Mouse (Mus musculus): ENCODE results near the gene Cd72. TPM values are rescaled to one million over a fixed set of nuclear protein-coding genes. Genes with fewer than 3 reads are reported as not detected.
"Not testable (repeated sequence)": the region's sequence is repeated elsewhere in the genome, so short reads cannot be mapped to it uniquely, and the experiment has no call there.

The Cd72 gene
- polyA plus RNA-seq, 1 experiment = 12.6 TPM

GRCm38 (mm10) chr4:43489611-43490010 is 35.2 kb upstream of the Cd72 start:
- H3K36me3 ChIP-seq (ENCODE audit: control insufficient read depth, insufficient read depth, low read length) = no peaks in the 10 kb centered on the region
- H3K27ac ChIP-seq (ENCODE audit: insufficient read depth, low read depth, low read length) = no peak overlapping the region
- H3K4me3 ChIP-seq (ENCODE audit: insufficient read depth, low read depth, low read length) = no peak overlapping the region
- 98% methylated on average over 3 of the region's 3 CpGs for WGBS
- DNase-seq = no peak
- H3K27me3 ChIP-seq (replicated peaks; ENCODE audit: control insufficient read depth, insufficient read depth, low read length) = no peaks in the 10 kb centered on the region
- TF ChIP-seq POLR2A (IDR thresholded peaks at IDR 0.05; ENCODE audit: low read depth, low read length) = no peak
- no peak for TF ChIP-seq CTCF (conservative IDR thresholded peaks at IDR 0.05; ENCODE audit: insufficient read depth, insufficient read length, low read depth, low read length)
- no peaks in the 10 kb centered on the region; the same call in 1 of the 2 replicates for H3K4me1 ChIP-seq (ENCODE audit: control insufficient read depth, insufficient read depth, low read length)

- H3K36me3 ChIP-seq (ENCODE audit: control insufficient read depth, insufficient read depth, low read length); H3K4me3 ChIP-seq (ENCODE audit: insufficient read depth, low read depth, low read length); H3K27ac ChIP-seq (ENCODE audit: insufficient read depth, low read depth, low read length); H3K27me3 ChIP-seq (replicated peaks; ENCODE audit: control insufficient read depth, insufficient read depth, low read length); H3K4me1 ChIP-seq (ENCODE audit: control insufficient read depth, insufficient read depth, low read length); DNase-seq: not testable (repeated sequence)
- TF ChIP-seq CTCF (conservative IDR thresholded peaks at IDR 0.05; ENCODE audit: insufficient read depth, insufficient read length, low read depth, low read length) = 0 out of 2 replicates have a peak, but pooled peaks have one; percentile 3
- WGBS = 92% methylated on average over 5 of the region's 5 CpGs
These were observed 31.2 kb upstream of the Cd72 start for GRCm38 (mm10) chr4:43485666-43486065.

- Histone ChIP-seq H3K36me3 (ENCODE audit: control insufficient read depth, insufficient read depth, low read length) (no peaks in the 10 kb centered on the region), H3K4me1 (ENCODE audit: control insufficient read depth, insufficient read depth, low read length) (no peaks in the 10 kb centered on the region), H3K27me3 (replicated peaks; ENCODE audit: control insufficient read depth, insufficient read depth, low read length) (no peaks in the 10 kb centered on the region), H3K4me3 (ENCODE audit: insufficient read depth, low read depth, low read length) (no peak within 1 kb of the TSS), H3K27ac (ENCODE audit: insufficient read depth, low read depth, low read length) (no peak within 1 kb of the TSS)
- WGBS = 75% methylated on average over 12 of the region's 12 CpGs
- DNase-seq = no peak
- TF ChIP-seq POLR2A (IDR thresholded peaks at IDR 0.05; ENCODE audit: low read depth, low read length) (no peak), CTCF (conservative IDR thresholded peaks at IDR 0.05; ENCODE audit: insufficient read depth, insufficient read length, low read depth, low read length) (no peak)
These were observed 29.2 kb upstream of the Cd72 start, which contains the start of gene Sit1 for GRCm38 (mm10) chr4:43483535-43484091. Gene Sit1, minus strand, starts transcription at chr4:43483734.

GRCm38 (mm10) chr4:43482591-43482990 is 28.2 kb upstream of the Cd72 start:
- Histone ChIP-seq H3K4me1 (ENCODE audit: control insufficient read depth, insufficient read depth, low read length) (no peaks in the 10 kb centered on the region), H3K27ac (ENCODE audit: insufficient read depth, low read depth, low read length) (no peak overlapping the region), H3K36me3 (ENCODE audit: control insufficient read depth, insufficient read depth, low read length) (no peaks in the 10 kb centered on the region), H3K4me3 (ENCODE audit: insufficient read depth, low read depth, low read length) (no peak overlapping the region), H3K27me3 (replicated peaks; ENCODE audit: control insufficient read depth, insufficient read depth, low read length) (no peaks in the 10 kb centered on the region)
- no peak for TF ChIP-seq CTCF (conservative IDR thresholded peaks at IDR 0.05; ENCODE audit: insufficient read depth, insufficient read length, low read depth, low read length)
- no peak for TF ChIP-seq POLR2A (IDR thresholded peaks at IDR 0.05; ENCODE audit: low read depth, low read length)
- WGBS = 71% methylated on average over 10 of the region's 10 CpGs
- DNase-seq = no peak

- H3K36me3 ChIP-seq (ENCODE audit: control insufficient read depth, insufficient read depth, low read length) = no peaks in the 10 kb centered on the region
- 76% methylated on average over 7 of the region's 7 CpGs for WGBS
- no peak overlapping the region for H3K4me3 ChIP-seq (ENCODE audit: insufficient read depth, low read depth, low read length)
- DNase-seq = no peak
- H3K4me1 ChIP-seq (ENCODE audit: control insufficient read depth, insufficient read depth, low read length) = no peaks in the 10 kb centered on the region
- no peaks in the 10 kb centered on the region for H3K27me3 ChIP-seq (replicated peaks; ENCODE audit: control insufficient read depth, insufficient read depth, low read length)
- no peak overlapping the region for H3K27ac ChIP-seq (ENCODE audit: insufficient read depth, low read depth, low read length)
- TF ChIP-seq POLR2A (IDR thresholded peaks at IDR 0.05; ENCODE audit: low read depth, low read length) (no peak), CTCF (conservative IDR thresholded peaks at IDR 0.05; ENCODE audit: insufficient read depth, insufficient read length, low read depth, low read length) (no peak)
These were observed 27.5 kb upstream of the Cd72 start for GRCm38 (mm10) chr4:43481894-43482456.

GRCm38 (mm10) chr4:43480985-43481384 is 26.6 kb upstream of the Cd72 start:
- 78% methylated on average over 5 of the region's 5 CpGs for WGBS
- Histone ChIP-seq H3K36me3 (ENCODE audit: control insufficient read depth, insufficient read depth, low read length) (no peaks in the 10 kb centered on the region), H3K27me3 (replicated peaks; ENCODE audit: control insufficient read depth, insufficient read depth, low read length) (no peaks in the 10 kb centered on the region), H3K4me1 (ENCODE audit: control insufficient read depth, insufficient read depth, low read length) (no peaks in the 10 kb centered on the region), H3K4me3 (ENCODE audit: insufficient read depth, low read depth, low read length) (no peak overlapping the region), H3K27ac (ENCODE audit: insufficient read depth, low read depth, low read length) (no peak overlapping the region)
- DNase-seq = peak; percentile 42
- no peak for TF ChIP-seq CTCF (conservative IDR thresholded peaks at IDR 0.05; ENCODE audit: insufficient read depth, insufficient read length, low read depth, low read length)
- TF ChIP-seq POLR2A (IDR thresholded peaks at IDR 0.05; ENCODE audit: low read depth, low read length) = no peak

- TF ChIP-seq CTCF (conservative IDR thresholded peaks at IDR 0.05; ENCODE audit: insufficient read depth, insufficient read length, low read depth, low read length) = peak; percentile 34; the same call in 1 of the 2 replicates
- no peak for TF ChIP-seq POLR2A (IDR thresholded peaks at IDR 0.05; ENCODE audit: low read depth, low read length)
- DNase-seq = peak; percentile 61
- no peaks in the 10 kb centered on the region for H3K36me3 ChIP-seq (ENCODE audit: control insufficient read depth, insufficient read depth, low read length)
- no peak overlapping the region for H3K27ac ChIP-seq (ENCODE audit: insufficient read depth, low read depth, low read length)
- H3K4me1 ChIP-seq (ENCODE audit: control insufficient read depth, insufficient read depth, low read length) = no peaks in the 10 kb centered on the region
- 54% methylated on average over 24 of the region's 24 CpGs for WGBS
- peak overlapping the region; percentile 4; the same call in 1 of the 2 replicates for H3K4me3 ChIP-seq (ENCODE audit: insufficient read depth, low read depth, low read length)
- no peaks in the 10 kb centered on the region for H3K27me3 ChIP-seq (replicated peaks; ENCODE audit: control insufficient read depth, insufficient read depth, low read length)
These were observed 24.7 kb upstream of the Cd72 start for GRCm38 (mm10) chr4:43478906-43479832.
